Mouse (Mus musculus) ES-E14 (cell line): ENCODE data around the gene Erf.

ENCODE experiments used
- CHD2 ChIP-seq: IDR thresholded peaks from 2 replicates; pipeline ENCODE4 v1.6.1; 2014; ENCODE audit warnings: mild to moderate bottlenecking, low read depth, low read length, inconsistent platforms
- HCFC1 ChIP-seq: IDR thresholded peaks from 2 replicates; pipeline ENCODE4 v1.6.1; 2012; ENCODE audit warnings: low read length, inconsistent platforms, borderline replicate concordance; ENCODE audit not compliant: insufficient read depth

DNA sequence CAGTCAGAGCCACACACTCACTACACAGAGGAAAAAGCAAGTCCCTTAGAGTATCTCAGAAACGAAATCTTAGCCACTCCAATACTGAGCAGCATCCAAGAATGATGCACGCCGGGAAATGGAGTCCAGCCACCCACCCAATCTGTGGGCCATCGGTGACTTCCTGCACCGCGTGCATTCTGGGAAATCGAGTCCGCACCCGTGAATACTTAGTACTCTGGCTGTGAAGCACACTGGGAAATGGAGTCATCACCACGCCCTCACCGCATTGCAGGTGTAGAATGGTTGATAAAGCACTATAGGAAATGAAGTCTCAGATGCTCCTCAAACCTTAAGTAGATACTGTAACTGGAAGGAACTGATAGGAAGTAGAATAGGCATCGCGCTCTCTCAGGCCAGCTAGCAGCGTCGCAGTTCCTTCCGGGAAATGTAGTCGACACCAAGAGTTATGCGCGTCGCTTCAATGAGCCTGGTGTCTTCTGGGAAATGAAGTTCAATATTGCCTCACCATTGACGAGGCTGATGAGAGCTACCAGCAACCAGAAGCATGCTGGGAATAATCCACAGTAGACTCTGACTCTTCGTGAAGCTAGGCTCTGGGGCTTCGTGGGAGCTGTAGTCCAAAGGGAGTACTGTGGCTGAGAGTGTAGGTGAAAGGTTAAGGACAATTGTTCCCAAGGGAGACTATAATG, 12.4 kb downstream of the Erf start:
- TF ChIP-seq HCFC1: peak; percentile 90
- 0 out of 2 replicates have a peak, but pooled peaks have one; percentile 21 for TF ChIP-seq CHD2
